Mouse (Mus musculus): Measurements from ENCODE around the gene Fadd. TPM values are rescaled to one million over a fixed set of nuclear protein-coding genes. Genes with fewer than 3 reads are reported as not detected.

The Fadd gene
- polyA plus RNA-seq, 1 experiment from 2014 or later: 7.1 TPM

DNA sequence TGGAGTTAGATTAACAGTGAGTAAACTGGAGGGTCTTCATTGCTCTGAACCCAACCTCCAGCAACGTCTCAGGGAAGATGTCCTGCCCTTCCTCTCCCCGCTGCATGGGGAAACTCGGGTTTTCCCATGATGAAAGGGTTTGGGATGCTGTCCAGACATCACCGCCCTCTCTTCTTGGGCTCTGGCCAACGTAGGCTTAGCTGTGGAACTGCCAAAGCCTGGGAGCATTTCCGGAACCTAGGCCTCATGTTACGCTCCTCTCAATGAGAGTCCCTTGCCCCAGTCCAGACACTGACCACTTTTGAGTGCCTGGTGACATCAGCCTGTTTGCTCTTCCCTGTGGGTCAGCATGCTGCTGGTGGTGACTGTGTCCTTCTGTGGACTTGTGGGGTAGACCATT is 12.8 kb downstream of the Fadd start:
- no peak for ATAC-seq (ENCODE audit: low FRiP score, low read depth)
- no peaks in the 10 kb centered on the region for H3K4me1 ChIP-seq
- H3K4me3 ChIP-seq: no peak overlapping the region

GRCm38 (mm10) chr7:144568091-144568490 is 14.2 kb downstream of the Fadd start:
- ATAC-seq (ENCODE audit: low FRiP score, low read depth): no peak
- H3K9me3 ChIP-seq: no peaks in the 10 kb centered on the region
- H3K27ac ChIP-seq: no peak overlapping the region
- no peak overlapping the region for H3K4me2 ChIP-seq (replicated peaks)
- H3K4me1 ChIP-seq: no peaks in the 10 kb centered on the region
- no peak overlapping the region for H3K4me3 ChIP-seq
- no peaks in the 10 kb centered on the region for H3K27me3 ChIP-seq (replicated peaks)
- no peaks in the 10 kb centered on the region for H3K36me3 ChIP-seq
- H3K9ac ChIP-seq: no peak overlapping the region

More for the DNA sequence above, 12.8 kb downstream of the Fadd start:
- H3K36me3 ChIP-seq: no peaks in the 10 kb centered on the region
- H3K9me3 ChIP-seq: no peaks in the 10 kb centered on the region
- 85% methylated on average over 7 of the region's 7 CpGs for WGBS
- H3K4me2 ChIP-seq (replicated peaks): no peak overlapping the region
- H3K27ac ChIP-seq: no peak overlapping the region
- H3K9ac ChIP-seq: no peak overlapping the region
- no peaks in the 10 kb centered on the region for H3K27me3 ChIP-seq (replicated peaks)

DNA sequence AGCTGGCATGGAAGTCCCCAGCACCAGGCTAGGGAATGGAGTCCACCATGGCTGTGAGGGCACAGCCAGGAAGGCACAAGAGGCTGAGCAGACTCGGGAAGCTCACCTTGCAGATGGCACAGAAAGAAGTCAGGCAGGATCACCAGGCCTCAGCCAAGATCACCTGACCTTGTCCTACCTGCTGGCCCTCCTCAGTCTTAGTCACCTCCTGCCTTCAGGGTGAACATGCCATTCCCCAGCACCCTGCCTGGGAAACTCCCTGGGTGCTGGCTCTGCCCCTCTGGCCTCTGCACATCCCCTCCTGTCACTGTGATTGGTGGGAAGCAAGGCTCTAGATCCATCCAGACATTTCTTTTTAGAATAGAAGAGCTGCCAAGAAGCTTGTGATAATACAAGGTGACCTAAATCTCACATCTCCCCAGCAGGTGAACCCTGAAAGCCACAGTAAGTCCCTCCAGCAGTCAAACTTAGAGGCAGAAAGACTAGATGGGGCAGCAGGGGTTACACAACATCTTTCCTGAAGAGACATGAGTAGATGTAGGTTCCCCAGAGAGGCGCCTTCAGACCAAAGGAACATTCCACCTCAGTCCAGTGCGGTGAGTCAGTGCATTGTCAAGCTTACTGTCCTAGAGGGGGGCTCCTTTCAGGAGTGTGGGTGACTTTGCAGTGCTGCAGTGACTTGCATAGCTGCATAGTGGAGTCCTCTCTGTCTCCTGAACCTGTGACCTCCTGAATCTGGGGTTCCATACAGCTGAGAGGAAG is 15.2 kb downstream of the Fadd start:
- no peak overlapping the region for H3K9ac ChIP-seq
- 75% methylated on average over 3 of the region's 3 CpGs for WGBS
- no peaks in the 10 kb centered on the region for H3K27me3 ChIP-seq (replicated peaks)
- no peak overlapping the region for H3K4me2 ChIP-seq (replicated peaks)
- H3K36me3 ChIP-seq: no peaks in the 10 kb centered on the region
- no peak overlapping the region for H3K27ac ChIP-seq
- no peaks in the 10 kb centered on the region for H3K9me3 ChIP-seq
- no peak for ATAC-seq (ENCODE audit: low FRiP score, low read depth)
- H3K4me1 ChIP-seq: no peaks in the 10 kb centered on the region
- H3K4me3 ChIP-seq: no peak overlapping the region

- no peak overlapping the region for H3K27ac ChIP-seq
- H3K9me3 ChIP-seq: no peaks in the 10 kb centered on the region
- WGBS: 73% methylated on average over 9 of the region's 9 CpGs
- ATAC-seq (ENCODE audit: low FRiP score, low read depth): no peak
- no peaks in the 10 kb centered on the region for H3K4me1 ChIP-seq
- no peak overlapping the region for H3K9ac ChIP-seq
- H3K4me3 ChIP-seq: no peak overlapping the region
- H3K36me3 ChIP-seq: no peaks in the 10 kb centered on the region
- no peak overlapping the region for H3K4me2 ChIP-seq (replicated peaks)
- no peaks in the 10 kb centered on the region for H3K27me3 ChIP-seq (replicated peaks)
These were observed 18.7 kb downstream of the Fadd start for GRCm38 (mm10) chr7:144563456-144564155.

GRCm38 (mm10) chr7:144562016-144562415 is 20.2 kb downstream of the Fadd start:
- no peak for ATAC-seq (ENCODE audit: low FRiP score, low read depth)
- Histone ChIP-seq H3K4me2 (replicated peaks) (no peak overlapping the region), H3K4me3 (no peak overlapping the region), H3K36me3 (no peaks in the 10 kb centered on the region), H3K9me3 (no peaks in the 10 kb centered on the region), H3K9ac (no peak overlapping the region), H3K27me3 (replicated peaks) (no peaks in the 10 kb centered on the region), H3K4me1 (no peaks in the 10 kb centered on the region), H3K27ac (no peak overlapping the region)
- WGBS: 6% methylated on average over 3 of the region's 3 CpGs

DNA sequence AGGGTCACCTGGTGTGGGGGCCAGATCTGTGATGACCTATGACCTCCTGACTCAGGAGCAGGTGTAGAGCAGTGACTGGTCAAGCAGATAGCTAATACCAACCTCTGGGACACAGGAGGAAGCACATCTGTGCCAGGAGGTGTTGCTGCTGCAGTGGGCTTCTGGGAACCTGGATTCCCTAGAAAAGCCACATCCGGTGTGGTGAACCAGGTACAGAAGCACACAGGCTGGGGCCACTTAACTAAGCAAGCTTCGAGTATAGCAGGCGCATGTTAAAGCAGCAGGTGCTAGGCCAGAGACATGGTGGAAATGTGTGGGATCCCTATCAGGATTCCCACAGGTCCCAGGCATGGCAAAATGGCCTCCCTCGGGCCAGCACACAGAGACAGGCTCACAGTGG is 21.7 kb downstream of the Fadd start:
- no peaks in the 10 kb centered on the region for H3K4me1 ChIP-seq
- no peak overlapping the region for H3K27ac ChIP-seq
- no peak overlapping the region for H3K4me3 ChIP-seq
- 88% methylated on average over 4 of the region's 4 CpGs for WGBS
- no peak overlapping the region for H3K4me2 ChIP-seq (replicated peaks)
- no peak overlapping the region for H3K9ac ChIP-seq
- H3K27me3 ChIP-seq (replicated peaks): no peaks in the 10 kb centered on the region
- H3K36me3 ChIP-seq: no peaks in the 10 kb centered on the region
- ATAC-seq (ENCODE audit: low FRiP score, low read depth): no peak
- no peaks in the 10 kb centered on the region for H3K9me3 ChIP-seq

DNA sequence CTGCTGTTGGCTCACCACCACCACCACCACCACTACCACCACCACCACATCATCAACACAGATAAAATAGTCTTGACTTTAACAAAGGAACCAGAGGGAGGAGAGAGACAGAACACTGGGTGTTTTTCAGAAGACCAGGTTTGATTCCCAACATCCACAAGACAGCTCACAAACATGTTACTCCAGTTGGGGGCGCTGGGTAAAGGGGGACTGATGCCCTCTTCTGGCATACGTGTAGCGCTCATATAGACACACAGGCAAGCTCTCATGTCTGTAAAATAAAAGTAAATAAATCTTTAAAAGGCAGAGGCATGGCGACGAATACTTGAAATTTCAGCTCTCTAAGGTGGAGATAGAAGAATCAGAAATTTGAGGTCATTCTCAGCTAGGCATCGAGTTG is 23.7 kb downstream of the Fadd start:
- Histone ChIP-seq H3K27ac (no peak overlapping the region), H3K4me1 (0 out of 2 replicates have a peak, but pooled peaks cover 4% of the 10 kb centered on the region), H3K9ac (no peak overlapping the region), H3K36me3 (no peaks in the 10 kb centered on the region), H3K9me3 (no peaks in the 10 kb centered on the region), H3K4me2 (replicated peaks) (no peak overlapping the region), H3K4me3 (no peak overlapping the region), H3K27me3 (replicated peaks) (0 out of 2 replicates have a peak, but pooled peaks cover 4% of the 10 kb centered on the region)
- ATAC-seq (ENCODE audit: low FRiP score, low read depth): no peak
- WGBS: 53% methylated on average over 6 of the region's 6 CpGs

- Histone ChIP-seq H3K27me3 (replicated peaks) (0 out of 2 replicates have a peak, but pooled peaks cover 4% of the 10 kb centered on the region), H3K36me3 (peaks cover 22% of the 10 kb centered on the region), H3K27ac (no peak overlapping the region), H3K4me1 (peaks cover 19% of the 10 kb centered on the region), H3K9me3 (no peaks in the 10 kb centered on the region), H3K4me3 (peak overlapping the region; percentile 99), H3K9ac (peak overlapping the region; percentile 98), H3K4me2 (replicated peaks) (peak overlapping the region; percentile 84)
- 26% methylated on average over 8 of the region's 8 CpGs for WGBS
- ATAC-seq (ENCODE audit: low FRiP score, low read depth): peak; percentile 73
These were observed 28.2 kb downstream of the Fadd start for GRCm38 (mm10) chr7:144554123-144554472.

- Histone ChIP-seq H3K4me2 (replicated peaks) (peak within 1 kb of the TSS; percentile 84), H3K27me3 (replicated peaks) (0 out of 2 replicates have a peak, but pooled peaks cover 4% of the 10 kb centered on the region), H3K36me3 (peaks cover 25% of the 10 kb centered on the region), H3K4me1 (peaks cover 19% of the 10 kb centered on the region), H3K9me3 (no peaks in the 10 kb centered on the region), H3K27ac (0 out of 2 replicates have a peak within 1 kb of the TSS, but pooled peaks have one; percentile 50), H3K4me3 (peak within 1 kb of the TSS; percentile 99), H3K9ac (peak within 1 kb of the TSS; percentile 98)
- peak; percentile 92 for ATAC-seq (ENCODE audit: low FRiP score, low read depth)
- WGBS: under 1% methylated on average over 94 of the region's 97 CpGs
These were observed 28.8 kb downstream of the Fadd start, which contains the start of gene Ppfia1 for GRCm38 (mm10) chr7:144553237-144554122. Gene Ppfia1 (minus strand): TSS chr7:144553729.

DNA sequence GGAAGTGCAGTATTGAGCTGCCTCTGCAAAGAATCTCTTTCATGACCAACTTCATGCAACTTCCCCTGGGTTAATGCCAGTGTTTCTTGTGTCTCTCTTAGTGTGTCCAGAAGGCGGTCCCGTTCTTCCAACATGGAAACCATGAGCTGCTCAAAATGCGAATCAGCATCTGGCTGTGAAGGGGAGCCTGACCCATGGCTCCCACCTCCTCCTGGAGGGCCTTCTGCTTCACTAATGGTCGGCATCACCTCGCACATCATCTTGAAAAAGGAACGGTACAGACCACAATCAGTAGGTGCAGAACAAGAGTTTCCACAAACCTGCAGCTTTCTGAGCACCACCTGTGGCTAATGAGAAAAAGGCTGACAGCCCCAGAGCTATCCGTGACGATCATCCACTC is 30.0 kb downstream of the Fadd start:
- Histone ChIP-seq H3K27me3 (replicated peaks) (0 out of 2 replicates have a peak, but pooled peaks cover 4% of the 10 kb centered on the region), H3K9ac (0 out of 2 replicates have a peak overlapping the region, but pooled peaks have one; percentile 98), H3K9me3 (no peaks in the 10 kb centered on the region), H3K4me3 (peak overlapping the region; percentile 99; the same call in 1 of the 2 replicates), H3K27ac (no peak overlapping the region), H3K36me3 (peaks cover 25% of the 10 kb centered on the region), H3K4me2 (replicated peaks) (peak overlapping the region; percentile 84), H3K4me1 (peaks cover 19% of the 10 kb centered on the region)
- 90% methylated on average over 8 of the region's 8 CpGs for WGBS
- ATAC-seq (ENCODE audit: low FRiP score, low read depth): no peak

- no peak overlapping the region for H3K4me3 ChIP-seq
- no peak overlapping the region for H3K9ac ChIP-seq
- H3K4me2 ChIP-seq (replicated peaks): no peak overlapping the region
- H3K27me3 ChIP-seq (replicated peaks): 0 out of 2 replicates have a peak, but pooled peaks cover 4% of the 10 kb centered on the region
- H3K27ac ChIP-seq: no peak overlapping the region
- H3K36me3 ChIP-seq: peaks cover 30% of the 10 kb centered on the region
- 87% methylated on average over 1 of the region's 1 CpGs for WGBS
- H3K9me3 ChIP-seq: no peaks in the 10 kb centered on the region
- no peak for ATAC-seq (ENCODE audit: low FRiP score, low read depth)
- peaks cover 19% of the 10 kb centered on the region for H3K4me1 ChIP-seq
These were observed 31.5 kb downstream of the Fadd start for GRCm38 (mm10) chr7:144550811-144551210.

Data from neural tube, embryonic 12.5 days (tissue).